Mouse (Mus musculus) C2C12 (cell line): Measurements from ENCODE around the gene Usp17lb.

Source experiments
- CTCF ChIP-seq: IDR thresholded peaks from one replicate; pipeline ENCODE4 v1.5.1; 2011; ENCODE audit not compliant: control insufficient read depth, insufficient read depth, insufficient read length
- MAX ChIP-seq: IDR thresholded peaks from one replicate; pipeline ENCODE4 v1.6.1; 2011; ENCODE audit warnings: mild to moderate bottlenecking, control low read depth
- MYOD1 ChIP-seq: IDR thresholded peaks from one replicate; pipeline ENCODE4 v1.6.1; 2011; ENCODE audit warnings: low read depth; ENCODE audit not compliant: control insufficient read depth, insufficient read length
- MYOG ChIP-seq: IDR thresholded peaks from one replicate; pipeline ENCODE4 v1.6.1; 2011; ENCODE audit not compliant: control insufficient read depth, insufficient read length; ENCODE audit errors: extremely low read depth
- USF1 ChIP-seq: IDR thresholded peaks from one replicate; pipeline ENCODE4 v1.6.1; 2011; ENCODE audit warnings: low read depth, mild to moderate bottlenecking, control low read depth, moderate library complexity

GRCm38 (mm10) chr7:104857683-104858082, 15.3 kb upstream of the Usp17lb start:
- TF ChIP-seq CTCF: no peak
- no peak for TF ChIP-seq MYOG
- no peak for TF ChIP-seq MYOD1
- no peak for TF ChIP-seq USF1
- no peak for TF ChIP-seq MAX
